Mouse (Mus musculus): ENCODE measurements around the gene Atp6v1e1.

GRCm38 (mm10) chr6:120790153-120790552, 32.4 kb downstream of the Atp6v1e1 start:
- TF ChIP-seq POLR2A (IDR thresholded peaks at IDR 0.05; ENCODE audit: low read depth, low read length) (no peak), CTCF (IDR thresholded peaks at IDR 0.05; ENCODE audit: borderline replicate concordance, insufficient read depth, low read length) (no peak)
